Mouse (Mus musculus) gastrocnemius, postnatal 14 days (tissue): ENCODE measurements around the gene Terf2. TPM values are rescaled to one million over a fixed set of nuclear protein-coding genes. Genes with fewer than 3 reads are reported as not detected.
"Not testable (repeated sequence)": the region's sequence is repeated elsewhere in the genome, so short reads cannot be mapped to it uniquely, and the experiment has no call there.

Source experiments
- DNase-seq: peaks from one replicate; pipeline ENCODE4 v3.0.0; 2021; ENCODE audit warnings: mixed read lengths
- intact Hi-C: fragments of 180-260 bp; cut with DNase I; formaldehyde crosslinking; loops from one replicate; pipeline ENCODE4 v1.15.1; 2025; ENCODE audit warnings: low total_unique reads
- total RNA-seq, 2 experiments: library from RNA; stranded (reverse); gene quantifications; 2 replicates each; pipeline ENCODE4 v1.2.3; 2021

Terf2 gene
- total RNA-seq, 2 experiments from 2014 or later, result 10.1 to 15.9 TPM

DNA sequence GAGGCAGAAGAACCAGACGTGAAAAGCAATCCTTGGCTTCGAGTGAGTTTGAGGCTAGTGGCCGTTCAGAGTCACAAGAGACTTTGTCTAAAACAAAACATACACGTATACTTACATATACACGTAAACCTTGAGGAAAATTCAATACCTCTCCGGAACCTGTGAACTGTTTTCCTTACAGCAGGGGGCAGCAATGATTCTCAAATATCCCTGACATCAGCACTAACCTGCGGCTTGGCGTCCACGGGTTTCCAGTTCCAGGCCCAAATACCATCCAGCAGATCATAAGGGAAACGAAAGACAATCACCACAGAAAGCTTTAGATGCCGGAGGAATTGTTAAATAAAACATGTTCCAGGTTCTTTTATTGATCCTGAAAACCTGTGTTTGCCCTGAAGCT, 19.7 kb upstream of the Terf2 start:
- intact Hi-C loops, result no loop called here
- DNase-seq, result peak; percentile 75

DNA sequence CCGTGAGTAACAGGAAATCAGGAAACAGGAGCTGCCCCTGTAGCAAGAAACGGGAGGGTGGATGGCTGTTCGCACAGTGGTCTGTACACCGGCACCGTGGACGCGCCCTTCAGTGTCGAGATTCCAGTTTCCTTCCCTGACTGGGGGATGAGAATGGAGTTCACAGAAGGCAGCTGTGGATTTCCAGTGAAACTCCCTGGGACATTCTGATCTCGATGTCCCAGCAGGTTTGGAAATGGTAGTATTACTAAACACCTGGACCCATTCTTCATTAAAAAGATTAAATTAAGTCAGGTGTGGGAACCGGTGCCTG, 18.6 kb upstream of the Terf2 start:
- intact Hi-C loops, result no loop called here
- no peak for DNase-seq

DNA sequence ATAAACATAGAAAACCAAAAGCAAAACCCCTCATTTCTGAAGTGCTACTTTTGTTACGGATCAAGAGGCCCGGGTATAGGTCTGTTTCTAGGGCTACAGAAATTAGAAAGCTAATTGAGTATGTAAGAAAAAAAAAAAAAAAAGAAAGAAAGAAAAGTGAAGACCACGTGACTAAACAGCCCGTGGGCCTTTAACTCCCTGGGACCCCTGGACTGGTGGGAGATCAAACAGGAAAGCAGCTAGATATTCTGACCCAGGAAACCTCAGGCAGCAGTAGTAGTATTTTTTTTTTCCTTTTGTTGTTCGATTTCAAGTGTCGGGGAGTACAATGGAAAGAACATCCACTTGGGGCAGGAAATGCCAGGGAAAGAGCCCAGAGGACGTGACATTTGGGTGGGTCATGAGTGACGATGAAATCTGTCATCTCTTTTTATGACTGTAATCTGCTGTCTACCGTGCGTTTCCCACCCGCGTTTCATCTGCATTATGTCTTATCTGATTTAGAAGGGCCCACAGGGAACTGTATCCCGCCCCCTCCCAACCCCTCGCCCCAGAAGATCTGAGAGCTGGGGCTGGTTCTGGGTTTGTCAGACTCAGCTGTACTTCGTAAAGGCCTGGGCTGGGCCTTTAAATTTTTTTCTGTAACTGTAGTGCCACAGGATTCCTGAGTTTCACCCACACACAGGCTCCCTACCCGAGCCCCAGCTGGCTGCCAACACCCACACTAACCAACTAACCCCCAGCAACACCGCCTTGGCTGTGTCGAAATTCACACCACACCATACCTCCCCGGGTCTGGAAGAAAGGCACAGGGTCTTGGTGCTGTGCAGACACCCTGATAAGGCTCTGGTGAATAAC, 18.0 kb upstream of the Terf2 start:
- intact Hi-C loops, result no loop called here
- DNase-seq, result no peak

DNA sequence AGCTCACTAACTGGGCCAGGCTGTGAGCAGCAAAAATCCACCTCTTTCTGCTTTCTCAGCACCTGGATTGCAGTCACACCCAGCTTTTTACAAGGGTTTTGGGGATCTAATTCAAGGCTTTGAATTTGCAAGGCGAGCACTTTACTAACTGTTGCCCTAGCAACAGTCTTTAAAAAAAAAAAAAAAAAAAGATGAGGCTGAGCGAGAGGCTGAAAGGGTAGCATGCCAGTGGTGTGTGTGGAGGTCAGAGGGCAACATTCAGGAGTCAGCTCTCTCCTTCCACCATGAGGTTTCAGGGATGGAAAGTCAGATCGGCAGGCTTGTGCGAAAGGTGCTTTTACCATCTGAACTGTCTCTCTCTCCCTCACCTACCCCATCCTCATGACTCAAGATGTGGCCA, 16.9 kb upstream of the Terf2 start:
- intact Hi-C loops, result no loop called here
- no peak for DNase-seq

DNA sequence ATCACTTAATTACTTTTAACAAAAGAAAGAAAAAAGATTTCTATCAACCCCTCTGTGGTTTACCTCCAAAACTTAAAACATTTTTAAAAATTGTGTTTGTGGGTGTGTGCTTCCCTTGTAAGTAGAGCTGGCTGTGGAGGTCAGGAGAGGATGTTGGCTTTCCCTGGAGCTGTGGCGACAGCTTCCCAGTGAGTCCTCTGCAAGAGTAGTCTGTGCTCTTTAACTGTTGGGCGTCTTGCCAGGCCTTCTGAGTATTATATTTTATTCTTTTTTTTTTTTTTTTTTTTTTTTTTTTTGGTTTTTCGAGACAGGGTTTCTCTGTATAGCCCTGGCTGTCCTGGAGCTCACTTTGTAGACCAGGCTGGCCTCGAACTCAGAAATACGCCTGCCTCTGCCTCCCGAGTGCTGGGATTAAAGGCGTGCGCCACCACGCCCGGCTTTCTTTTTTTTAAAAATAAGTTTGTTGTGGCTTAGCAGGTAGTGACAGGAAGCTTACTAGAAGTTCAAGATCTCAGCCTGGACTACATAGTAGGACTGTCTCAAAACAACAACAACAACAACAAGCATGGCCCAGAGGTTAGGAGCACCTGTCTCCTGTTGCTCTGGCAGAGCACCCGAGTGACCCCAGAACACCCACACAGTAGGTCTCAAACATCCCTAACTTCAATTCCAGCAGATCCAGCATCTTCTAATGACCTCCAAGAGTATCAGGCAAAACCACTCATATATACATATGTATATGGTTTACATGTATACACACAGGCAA, 15.2 kb upstream of the Terf2 start:
- no peak for DNase-seq
- intact Hi-C loops, result no loop called here

DNA sequence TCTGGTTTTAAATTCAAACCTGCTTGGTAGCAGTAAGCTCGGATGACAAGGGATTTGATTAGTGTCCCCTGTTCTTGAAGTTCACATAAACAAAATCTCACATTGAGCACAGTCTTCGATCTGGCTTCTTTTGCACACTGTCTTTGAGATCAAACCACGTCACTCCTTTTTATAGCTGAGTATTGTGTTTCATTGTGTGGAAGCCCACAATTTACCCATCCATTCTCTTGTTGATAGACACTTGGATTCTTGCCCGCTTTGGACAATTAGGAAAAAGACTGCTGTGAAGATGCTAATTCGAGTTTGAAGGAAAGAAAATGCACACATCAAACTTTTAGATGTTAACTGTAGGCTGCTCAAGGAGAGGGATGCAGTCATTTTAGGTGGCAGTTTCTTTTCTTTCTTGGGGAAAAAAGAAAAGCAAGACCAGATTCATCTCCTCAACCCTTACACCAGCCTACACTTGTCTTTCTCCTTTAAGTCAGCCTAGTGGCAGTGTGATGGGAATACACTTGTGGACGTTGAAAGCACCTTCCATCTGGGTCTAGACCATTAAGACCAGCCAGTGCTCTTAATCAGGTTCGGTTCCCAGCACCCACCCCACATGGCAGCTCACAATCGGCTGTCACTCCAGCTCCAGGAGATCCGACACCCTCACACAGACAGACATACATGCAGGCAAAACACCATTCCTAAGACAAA, 14.4 kb upstream of the Terf2 start:
- DNase-seq, result no peak
- intact Hi-C loops, result no loop called here

- no peak for DNase-seq
- intact Hi-C loops, result loop anchor here (5.0 to 10.0 kb wide), 2 partner anchors 212 to 325 kb away; partner anchors contain the start of gene Wwp2
These were observed 13.6 kb upstream of the Terf2 start for GRCm38 (mm10) chr8:107109816-107110435.

DNA sequence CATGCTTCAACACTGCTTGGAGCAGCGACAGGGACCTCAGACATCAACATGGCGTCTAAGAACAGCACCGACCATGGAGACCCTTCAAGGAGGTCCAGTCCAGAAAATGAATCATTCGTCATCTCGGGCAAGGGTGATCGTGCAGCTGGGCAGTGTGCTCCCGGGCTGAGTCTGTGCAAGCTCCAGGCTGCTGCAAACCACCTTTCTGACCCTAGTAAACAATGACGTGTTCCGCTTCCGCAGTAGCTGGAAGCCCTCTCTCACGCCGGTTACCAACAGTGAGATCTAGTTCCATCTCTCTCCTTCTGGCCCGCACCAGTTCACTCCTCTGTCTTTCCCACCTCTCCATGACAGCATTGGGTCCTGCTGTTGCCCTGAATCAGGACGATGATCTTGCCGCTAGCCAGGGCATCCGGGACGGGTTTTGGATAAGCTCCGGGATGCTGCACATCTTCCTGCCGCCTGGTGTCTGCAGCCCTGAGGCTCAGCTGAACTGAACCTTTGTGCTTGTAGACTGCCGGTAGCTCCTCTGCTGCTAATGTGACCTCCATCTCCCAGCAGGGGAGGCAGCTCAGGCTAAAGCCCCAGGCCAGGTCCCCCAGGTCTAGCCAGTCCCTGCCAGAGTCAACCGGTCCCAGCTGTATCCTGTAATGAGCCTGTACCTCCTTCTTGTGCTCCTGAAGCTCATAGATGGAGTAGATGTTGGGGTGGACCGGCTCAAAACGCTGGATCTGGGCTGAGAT, 12.8 kb upstream of the Terf2 start:
- DNase-seq, result no peak
- intact Hi-C loops, result loop anchor here (5.0 to 10.0 kb wide), 2 partner anchors 213 to 326 kb away; partner anchors contain the start of gene Wwp2

- intact Hi-C loops, result loop anchor here (5.0 to 10.0 kb wide), 2 partner anchors 214 to 327 kb away; partner anchors contain the start of gene Wwp2
- not testable (repeated sequence) for DNase-seq
These were observed 11.7 kb upstream of the Terf2 start for GRCm38 (mm10) chr8:107108089-107108488.

DNA sequence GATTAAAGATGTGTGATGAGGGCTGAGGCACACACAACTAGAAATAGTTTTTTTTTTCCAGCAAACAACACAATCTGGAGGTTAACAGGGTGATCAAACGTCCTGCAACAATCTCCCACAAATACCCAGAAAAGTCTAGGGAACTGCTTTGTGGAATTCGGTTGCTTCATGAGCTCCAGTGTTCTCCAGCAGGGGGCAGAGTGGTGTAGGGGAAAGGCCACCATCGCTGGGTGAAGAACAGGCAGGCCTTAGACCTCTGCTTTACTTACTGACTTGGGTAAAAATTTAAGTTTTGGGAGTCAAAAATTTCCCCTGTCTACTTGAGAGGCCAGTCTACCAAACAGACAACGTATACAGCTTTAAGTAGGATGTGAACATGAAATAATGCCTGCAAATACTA, 8.2 kb upstream of the Terf2 start:
- peak; percentile 72 for DNase-seq
- intact Hi-C loops, result loop anchor here (10.0 kb wide), 1 partner anchor 330 kb away; the partner anchor contains the start of gene Wwp2

GRCm38 (mm10) chr8:107100635-107101034, 4.3 kb upstream of the Terf2 start:
- intact Hi-C loops, result loop anchor here (10.0 kb wide), 1 partner anchor 334 kb away; the partner anchor contains the start of gene Wwp2

DNA sequence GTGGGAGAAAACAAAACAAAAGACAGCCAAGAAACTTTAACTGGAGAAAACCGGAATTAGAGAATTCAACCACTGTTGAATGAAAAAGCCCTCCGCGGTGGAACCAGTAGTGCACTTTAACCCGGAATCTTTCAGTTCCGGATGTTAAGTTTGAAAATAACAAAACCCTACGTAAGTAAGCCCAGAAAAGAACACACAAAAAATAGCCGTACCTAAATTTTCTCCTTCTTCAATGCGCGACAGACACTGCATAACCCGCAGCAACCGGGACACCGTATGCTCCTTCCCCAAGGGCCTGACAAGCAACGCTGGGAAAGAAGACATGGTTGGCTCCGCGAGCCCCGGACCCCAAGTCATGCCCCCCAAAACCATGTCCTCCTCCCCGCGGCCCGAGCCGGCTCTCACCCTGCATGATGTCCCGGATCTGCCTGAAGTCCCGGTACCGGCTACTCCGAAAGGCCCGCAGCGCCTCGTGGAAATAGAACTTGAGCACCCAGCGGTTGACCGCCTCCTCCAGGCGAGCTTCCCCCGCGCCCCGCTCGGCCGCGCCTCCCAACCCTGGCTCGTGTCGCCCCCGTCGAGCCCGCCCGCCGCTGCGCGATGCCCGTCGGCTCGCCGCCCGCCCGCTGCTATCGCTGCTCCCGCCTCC, 506 bp downstream of the Terf2 start:
- intact Hi-C loops, result no loop called here
- DNase-seq, result no peak

More at GRCm38 (mm10) chr8:107100635-107101034, 4.3 kb upstream of the Terf2 start:
- no peak for DNase-seq

DNA sequence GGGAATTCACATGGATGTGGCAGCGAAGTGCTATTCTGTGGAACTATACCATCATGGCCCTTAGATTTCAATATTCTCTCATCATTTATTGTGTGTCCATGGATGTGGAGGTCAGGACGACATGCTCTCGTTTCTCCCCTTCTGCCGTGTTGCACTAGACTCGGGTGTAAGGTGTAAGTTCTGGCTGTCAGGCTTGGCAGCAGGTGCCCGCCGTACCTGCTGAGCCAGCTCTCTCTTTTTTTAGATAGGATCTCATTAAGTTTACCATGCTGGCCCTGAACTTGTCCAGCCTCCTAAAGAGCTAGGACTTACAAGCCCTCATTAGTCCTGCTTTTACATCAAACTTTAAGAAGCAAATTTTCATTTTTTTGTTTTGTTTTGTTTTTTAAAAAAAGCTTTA, 5.8 kb downstream of the Terf2 start:
- no peak for DNase-seq

DNA sequence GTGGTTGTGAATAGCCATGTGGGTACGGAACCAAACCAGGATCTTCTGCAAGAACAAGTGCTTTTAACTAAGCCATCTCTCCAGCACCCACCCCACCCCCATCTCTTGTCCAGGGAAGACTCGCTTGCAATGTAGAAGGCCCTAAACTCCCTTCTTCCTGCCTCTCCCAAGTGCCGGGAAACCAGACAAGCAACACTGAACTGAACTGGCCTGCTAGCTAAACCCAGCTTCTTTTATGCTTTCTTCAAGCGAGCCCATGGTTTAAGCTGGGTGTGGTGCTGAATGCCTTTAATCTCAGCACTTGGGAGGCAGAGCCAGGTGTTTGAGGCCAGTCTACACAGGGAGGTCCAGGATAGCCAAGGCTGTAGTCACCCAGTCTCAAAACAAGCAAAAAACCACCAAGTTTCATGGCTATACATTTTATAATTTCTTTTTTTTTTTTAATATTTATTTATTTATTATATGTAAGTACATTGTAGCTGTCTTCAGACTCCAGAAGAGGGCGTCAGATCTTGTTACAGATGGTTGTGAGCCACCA, 7.8 kb downstream of the Terf2 start:
- intact Hi-C loops, result no loop called here
- DNase-seq, result no peak

More for the DNA sequence above, 5.8 kb downstream of the Terf2 start:
- intact Hi-C loops, result no loop called here

- intact Hi-C loops, result no loop called here
- DNase-seq, result no peak
These were observed 10.3 kb downstream of the Terf2 start for GRCm38 (mm10) chr8:107086018-107086417.

DNA sequence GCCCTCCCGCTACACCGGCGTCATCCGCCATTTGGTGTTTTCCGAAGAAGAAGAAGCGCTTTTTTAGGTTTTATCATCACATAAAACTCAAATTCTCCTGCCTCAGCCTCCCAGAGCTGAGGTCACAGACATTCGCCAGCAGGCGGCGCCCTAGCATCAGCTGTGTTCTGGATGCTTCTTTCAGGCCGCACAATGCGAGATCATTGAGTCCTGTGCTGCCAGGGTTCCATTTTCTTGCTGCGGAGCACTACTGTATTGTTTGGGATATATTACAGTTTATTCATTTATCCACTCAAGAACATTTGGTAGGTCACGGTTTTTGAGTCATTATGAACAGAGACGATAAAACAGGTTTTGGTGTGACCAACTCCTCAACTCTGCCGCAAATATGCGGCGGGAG, 11.0 kb downstream of the Terf2 start:
- intact Hi-C loops, result no loop called here
- DNase-seq, result no peak

- DNase-seq, result no peak
- intact Hi-C loops, result no loop called here
These were observed 20.0 kb downstream of the Terf2 start for GRCm38 (mm10) chr8:107076239-107076888.

GRCm38 (mm10) chr8:107074128-107074527, 22.2 kb downstream of the Terf2 start:
- no peak for DNase-seq
- intact Hi-C loops, result no loop called here
